Mouse (Mus musculus) spleen, postnatal 4 days (tissue): ENCODE results near the gene Tnfaip8l1.

Experiments used
- DNase-seq, 2 experiments: peaks; one replicate each; pipeline ENCODE4 v3.0.0; 2022; ENCODE audit warnings: low spot score in 2 of 2

The Tnfaip8l1 gene

GRCm38 (mm10) chr17:56137839-56138613, 24.3 kb upstream of the Tnfaip8l1 start:
- DNase-seq: no peak

GRCm38 (mm10) chr17:56139355-56139754, 22.9 kb upstream of the Tnfaip8l1 start:
- no peak for DNase-seq

- DNase-seq: peak in 1 of 2 experiments; percentile 82
Measured at GRCm38 (mm10) chr17:56139858-56140595, 22.2 kb upstream of the Tnfaip8l1 start, which contains the start of gene Sema6b. Sema6b (minus strand) TSS chr17:56140343.

DNA sequence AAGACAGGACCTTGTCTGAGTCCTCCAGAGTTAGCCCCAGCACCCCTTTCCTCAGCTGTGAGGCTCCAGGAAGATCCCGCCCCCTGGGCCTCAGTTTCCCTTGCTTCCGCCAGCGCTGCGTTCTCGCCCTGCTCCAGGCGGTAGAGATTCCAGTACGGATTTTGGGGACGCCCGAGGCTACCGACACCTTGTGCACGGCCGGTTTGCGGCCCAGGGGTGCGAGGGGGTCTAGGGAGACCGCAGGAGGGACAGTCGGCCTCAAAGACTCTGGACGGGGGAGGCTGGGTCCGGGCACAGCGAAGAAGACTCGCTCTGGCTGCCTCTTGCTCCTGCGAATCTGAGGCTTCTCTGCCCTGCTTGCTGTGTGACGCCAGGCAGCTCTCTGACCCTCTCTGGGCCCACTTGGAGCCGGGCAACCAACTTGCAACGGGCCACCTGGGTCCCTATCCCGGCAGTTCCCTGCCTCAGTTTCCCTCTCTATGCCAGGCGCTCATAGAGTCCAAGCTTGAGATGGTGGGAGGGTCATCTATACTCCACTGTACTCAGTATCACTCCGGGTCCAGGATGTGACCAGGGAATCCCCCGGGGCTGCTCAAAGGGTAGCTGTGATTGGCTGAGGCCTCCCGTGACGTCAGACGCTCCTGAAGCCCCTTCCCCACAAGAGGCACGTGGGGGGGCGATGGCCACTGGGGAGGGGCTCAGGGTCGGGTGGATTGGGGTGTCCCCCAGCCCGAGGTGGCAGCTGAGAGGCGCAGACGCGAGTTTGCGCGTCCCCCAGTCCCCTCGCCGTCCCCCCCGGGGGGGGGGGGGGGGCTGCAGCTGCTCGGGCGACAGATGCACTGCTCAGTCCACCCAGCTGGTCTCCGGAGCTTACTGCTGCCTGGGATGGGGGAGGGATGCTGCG, 20.3 kb upstream of the Tnfaip8l1 start:
- peak in 1 of 2 experiments; percentile 71 for DNase-seq

DNA sequence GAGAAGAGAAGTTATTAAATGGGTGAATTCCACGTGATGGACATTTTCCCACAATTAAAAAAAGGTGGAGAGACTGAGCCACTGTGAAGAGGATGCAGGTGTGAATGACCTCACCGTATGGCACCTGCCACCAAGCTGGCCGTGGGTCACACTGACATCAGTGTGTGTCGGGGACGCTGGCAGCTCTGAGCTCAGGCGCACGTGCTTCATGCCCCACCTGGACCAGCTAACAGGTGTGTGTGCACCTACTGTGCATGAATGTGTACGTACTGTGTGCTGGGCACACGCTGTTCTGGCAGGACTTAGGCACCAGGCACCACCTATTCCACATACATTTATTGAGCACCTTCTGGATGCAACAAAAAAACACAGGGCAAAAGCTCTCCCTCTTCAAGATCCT, 17.7 kb upstream of the Tnfaip8l1 start:
- DNase-seq: no peak

- no peak for DNase-seq
Measured at GRCm38 (mm10) chr17:56146131-56146530, 16.1 kb upstream of the Tnfaip8l1 start.

DNA sequence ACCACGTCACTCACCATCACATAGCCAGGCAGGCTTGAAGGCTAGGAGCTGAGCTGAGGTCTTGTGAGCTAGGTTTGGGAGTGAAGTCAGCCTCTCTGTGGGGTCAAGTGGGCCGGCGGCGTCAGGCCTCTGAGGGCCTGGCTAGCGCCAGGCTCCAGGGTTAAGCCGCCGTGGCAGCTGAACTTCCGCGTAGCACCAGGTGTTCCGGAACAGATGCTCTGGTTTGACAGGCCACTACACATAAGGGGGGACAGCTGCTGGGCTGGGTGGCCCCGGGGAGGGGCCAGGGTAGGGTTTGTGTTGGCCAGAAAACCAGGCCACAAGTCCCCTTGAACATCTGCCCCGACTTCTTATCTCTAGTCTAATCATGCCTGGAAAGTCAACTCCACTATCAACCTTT, 14.9 kb upstream of the Tnfaip8l1 start:
- no peak for DNase-seq

GRCm38 (mm10) chr17:56148280-56148679, 14.0 kb upstream of the Tnfaip8l1 start:
- DNase-seq: no peak

DNA sequence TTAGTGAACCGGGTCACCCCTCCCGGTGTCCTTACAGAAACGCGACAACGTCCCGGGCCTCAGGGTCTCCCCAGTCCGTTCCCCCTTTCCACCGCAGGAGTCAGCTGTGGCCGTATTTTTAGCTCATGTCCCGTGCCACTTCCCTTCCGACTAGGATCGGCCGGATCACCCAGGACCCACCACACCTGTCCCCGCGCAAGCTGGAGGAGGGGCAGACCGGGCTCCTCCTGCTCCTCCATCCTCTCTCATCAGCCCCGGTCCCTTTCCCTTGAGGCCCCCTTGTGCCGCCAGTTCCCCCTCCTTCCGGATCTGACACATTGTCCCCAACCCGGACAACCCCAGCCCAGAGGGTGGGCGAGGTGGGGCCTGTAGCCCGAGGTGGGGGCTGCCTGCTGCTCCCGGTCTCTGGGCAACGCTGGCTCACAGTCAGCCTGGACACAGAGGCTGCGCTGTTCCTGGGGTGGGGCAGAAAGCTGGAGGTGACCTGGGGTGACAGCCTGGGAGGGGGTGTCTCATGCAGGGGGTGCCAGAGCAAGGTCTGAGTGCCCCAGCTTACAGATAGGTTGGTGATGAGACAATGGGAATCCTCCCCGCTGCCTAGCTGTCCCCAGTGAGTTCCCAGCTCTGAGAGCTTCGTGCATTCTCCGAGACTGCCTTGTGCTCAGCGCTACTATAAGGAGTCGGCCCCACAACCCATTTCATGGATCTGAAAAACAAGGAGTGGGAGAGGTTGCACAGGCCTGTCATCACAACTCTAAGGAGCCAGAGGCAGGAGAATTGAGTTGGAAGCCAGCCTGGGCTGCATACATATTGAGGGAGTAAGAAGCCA, 13.3 kb upstream of the Tnfaip8l1 start:
- DNase-seq: no peak

DNA sequence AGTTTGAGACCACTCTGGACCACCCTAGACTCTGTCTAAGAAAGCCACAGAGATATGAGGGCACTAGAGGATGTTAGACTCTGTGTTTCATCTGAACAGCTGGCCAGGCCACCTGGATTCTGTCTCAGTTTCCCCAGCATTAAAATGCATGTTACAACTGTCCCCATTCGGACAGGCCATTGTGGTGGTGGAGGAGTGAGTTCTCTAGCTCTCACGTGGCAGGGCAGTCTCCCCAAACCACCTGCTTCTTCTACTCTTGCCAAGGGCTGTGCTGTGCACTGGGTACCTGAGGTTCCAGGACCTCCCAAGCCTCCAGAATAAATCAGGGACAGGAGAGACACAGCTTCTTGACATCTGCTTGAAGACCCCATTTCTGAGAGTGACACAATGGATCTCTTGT, 12.4 kb upstream of the Tnfaip8l1 start:
- DNase-seq: no peak

DNA sequence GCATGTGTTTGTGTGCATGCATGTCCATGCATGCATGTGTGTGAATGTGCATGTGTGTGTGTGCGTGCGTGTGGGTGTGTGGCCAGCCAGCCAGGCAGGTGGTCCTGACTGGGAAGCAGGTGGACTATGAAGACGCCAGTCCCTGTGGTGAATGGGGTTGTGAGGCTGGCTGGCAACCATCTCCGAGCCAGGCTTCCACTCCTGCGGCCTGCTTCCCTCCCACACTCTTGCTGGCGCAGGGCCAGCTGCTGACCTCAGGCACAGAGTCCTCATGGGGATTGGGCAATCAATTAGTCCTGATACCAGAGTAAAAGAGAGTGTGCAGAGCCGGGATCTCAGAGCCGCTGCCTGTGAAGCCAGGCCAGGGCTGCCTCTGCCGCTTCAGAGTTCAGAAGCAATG, 8.6 kb upstream of the Tnfaip8l1 start:
- no peak for DNase-seq

- DNase-seq: peak in 1 of 2 experiments; percentile 34
Measured at GRCm38 (mm10) chr17:56159729-56160128, 2.5 kb upstream of the Tnfaip8l1 start.

DNA sequence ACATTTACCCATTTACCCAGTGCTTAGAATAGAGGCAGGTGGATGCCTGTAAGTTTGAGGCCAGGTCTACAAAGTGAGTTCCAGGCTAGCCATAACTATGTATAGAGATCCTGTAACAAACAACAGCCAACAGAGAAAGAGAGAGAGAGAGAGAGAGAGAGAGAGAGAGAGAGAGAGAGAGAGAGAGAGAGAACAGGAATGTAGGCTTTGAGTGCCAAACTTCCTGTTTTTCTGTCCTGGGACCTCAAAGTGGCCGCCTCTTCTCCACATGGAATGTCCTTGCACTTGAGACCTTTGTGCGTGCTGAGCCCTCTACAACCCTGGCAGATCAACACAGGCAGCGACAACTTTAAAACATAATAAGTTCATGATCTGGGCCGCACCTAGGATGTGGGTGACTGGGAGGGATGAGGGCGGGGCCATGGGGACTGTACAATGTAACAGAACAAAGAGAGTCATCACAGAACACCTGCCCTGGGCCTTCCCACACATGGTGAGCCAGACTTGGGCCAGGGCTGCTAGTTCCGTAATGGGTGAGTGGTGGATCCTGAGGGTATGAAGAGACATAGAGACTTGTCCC, 1.3 kb downstream of the Tnfaip8l1 start:
- DNase-seq: peak in 1 of 2 experiments; percentile 24

DNA sequence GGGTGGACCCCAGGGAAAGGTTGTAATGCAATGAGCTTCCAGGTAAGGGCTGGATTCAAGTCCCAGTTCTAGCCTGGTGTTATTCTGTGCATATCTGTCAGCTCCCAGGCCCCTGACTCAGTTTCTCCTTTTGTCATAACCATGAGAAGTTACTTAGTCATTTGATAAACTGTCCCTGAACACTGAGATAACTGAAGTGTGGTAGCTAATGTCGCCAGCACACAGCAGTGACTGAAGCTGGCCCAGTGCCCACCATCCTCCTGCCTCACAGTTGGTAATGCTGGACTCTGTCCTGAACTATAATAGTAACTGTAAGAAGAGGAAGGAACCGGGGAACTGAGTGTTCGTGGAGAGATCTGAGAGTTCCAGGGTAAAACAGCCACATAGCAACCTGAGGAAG, 2.2 kb downstream of the Tnfaip8l1 start:
- DNase-seq: no peak

DNA sequence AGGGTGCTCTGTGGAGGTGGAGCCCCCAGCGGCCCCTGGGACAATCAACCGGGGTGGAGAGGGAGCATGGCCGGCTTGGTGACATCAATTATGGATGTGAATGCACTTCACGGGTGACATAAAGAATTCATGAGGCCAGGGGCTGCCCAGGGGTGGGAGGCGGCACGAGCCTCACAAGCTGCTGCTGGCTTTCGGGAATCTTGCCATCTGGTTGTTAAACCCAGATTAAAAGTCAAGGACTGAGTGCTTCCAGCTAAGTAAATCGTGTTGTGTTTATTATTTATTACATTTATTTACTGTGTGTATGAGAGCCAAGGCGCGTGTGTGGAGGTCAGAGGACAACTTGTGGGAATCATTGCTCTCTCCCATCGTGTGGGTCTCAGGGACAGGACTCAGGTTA, 3.4 kb downstream of the Tnfaip8l1 start:
- DNase-seq: no peak

- no peak for DNase-seq
Measured at GRCm38 (mm10) chr17:56169830-56170229, 7.6 kb downstream of the Tnfaip8l1 start.

GRCm38 (mm10) chr17:56170636-56171035, 8.4 kb downstream of the Tnfaip8l1 start:
- DNase-seq: no peak

- DNase-seq: no peak
Measured at GRCm38 (mm10) chr17:56171456-56171855, 9.2 kb downstream of the Tnfaip8l1 start.

DNA sequence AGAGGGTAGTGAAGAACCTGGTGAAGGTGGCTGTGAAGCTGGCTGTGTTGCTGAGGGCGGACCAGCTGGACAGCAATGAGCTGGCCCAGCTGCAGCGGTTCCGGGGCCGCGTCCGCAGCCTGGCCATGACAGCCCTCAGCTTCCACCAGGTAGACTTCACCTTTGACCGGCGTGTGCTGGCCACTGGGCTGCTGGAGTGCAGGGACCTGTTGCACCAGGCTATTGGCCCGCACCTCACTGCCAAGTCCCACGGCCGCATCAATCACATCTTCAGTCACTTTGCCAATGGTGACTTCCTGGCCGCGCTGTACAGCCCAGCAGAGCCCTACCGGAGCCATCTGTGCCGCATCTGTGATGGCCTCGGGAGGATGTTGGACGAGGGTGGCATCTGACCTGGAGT, 9.6 kb downstream of the Tnfaip8l1 start:
- no peak for DNase-seq

GRCm38 (mm10) chr17:56173401-56174046, 11.2 kb downstream of the Tnfaip8l1 start:
- peak in 1 of 2 experiments; percentile 36 for DNase-seq
